Comparison of ENCODE assay signal across 19 mouse cellular contexts in genomic region chr6:129260940-129261339, GRCm38 (mm10). TPM values are rescaled to one million over a fixed set of nuclear protein-coding genes. Genes with fewer than 3 reads are reported as not detected.
A peak's percentile ranks its signal among the peaks of the same experiment; 100 is the strongest.
DNase-seq lines count a peak whose midpoint lies in the region; ATAC-seq lines count a peak whose summit lies in the region.
"Had no signal": no experiment of that assay in that cellular context is flagged by ENCODE, and none has a peak within 500 bp of the region (broad histone marks: within the 10 kb centered on the region; RNA-seq: fewer than 3 reads in every experiment).

No protein-coding gene starts in this region.

- WGBS in liver, embryonic 15.5 days (ENCODE audit: insufficient replicate concordance) = 36% methylated on average over 4 of the region's 4 CpGs

- H3K9me3 ChIP-seq in liver, embryonic 15.5 days (replicated peaks) = no peaks in the 10 kb centered on the region
- H3K9me3 ChIP-seq: forebrain, embryonic 10.5 days; heart, embryonic 13.5 days; hindbrain, embryonic 15.5 days had no signal

- peak; percentile 67 for DNase-seq in 416B (ENCODE audit: low read depth)
- peak; percentile 11 for DNase-seq in naive thymus-derived CD4-positive, alpha-beta T cell, adult 2 months (ENCODE audit: low read depth)
- no peak for DNase-seq in layer of hippocampus, postnatal 14 days (ENCODE audit: low spot score in 2 of 2)
- no peak for DNase-seq in kidney, postnatal 25 days
- DNase-seq: adrenal gland, postnatal 14 days; cerebellum, adult 18-20 months; cerebellum, adult 9-11 months; cerebellum, postnatal 36 days; gastrocnemius, adult 2 months; gastrocnemius, postnatal 25 days; heart, postnatal 36 days had no signal

- H3K4me1 ChIP-seq in liver, embryonic 15.5 days (replicated peaks) = peaks cover 9% of the 10 kb centered on the region
- H3K4me1 ChIP-seq: embryonic facial prominence, embryonic 10.5 days; forebrain, embryonic 10.5 days; heart, embryonic 13.5 days; hindbrain, embryonic 15.5 days had no signal

- H3K4me3 ChIP-seq in liver, embryonic 15.5 days (replicated peaks) = no peak overlapping the region
- H3K4me3 ChIP-seq: embryonic facial prominence, embryonic 10.5 days; forebrain, embryonic 10.5 days; gastrocnemius, adult 2 months; heart, embryonic 13.5 days; hindbrain, embryonic 15.5 days had no signal

- no peak overlapping the region for H3K4me2 ChIP-seq in liver, embryonic 15.5 days
- H3K4me2 ChIP-seq: heart, embryonic 13.5 days; hindbrain, embryonic 15.5 days had no signal

- no peaks in the 10 kb centered on the region for H3K27me3 ChIP-seq in liver, embryonic 15.5 days
- H3K27me3 ChIP-seq: heart, embryonic 13.5 days; hindbrain, embryonic 15.5 days had no signal

- peak; percentile 33 for ATAC-seq in common myeloid progenitor, adult 5-6 weeks (replicated peaks; ENCODE audit: low read depth, poor library complexity, severe bottlenecking)
- ATAC-seq in liver, embryonic 15.5 days (ENCODE audit: insufficient read depth) = peak; percentile 34; the same call in 1 of the 2 replicates
- ATAC-seq: forebrain, embryonic 14.5 days had no signal

- no peaks in the 10 kb centered on the region for H3K36me3 ChIP-seq in liver, embryonic 15.5 days (replicated peaks)
- H3K36me3 ChIP-seq: embryonic facial prominence, embryonic 10.5 days; forebrain, embryonic 10.5 days; heart, embryonic 13.5 days; hindbrain, embryonic 15.5 days had no signal

- no peak overlapping the region for H3K27ac ChIP-seq in liver, embryonic 15.5 days (replicated peaks)
- H3K27ac ChIP-seq: embryonic facial prominence, embryonic 10.5 days; forebrain, embryonic 10.5 days; gastrocnemius, adult 2 months; heart, embryonic 13.5 days; hindbrain, embryonic 15.5 days had no signal

- no peak overlapping the region for H3K9ac ChIP-seq in liver, embryonic 15.5 days
- H3K9ac ChIP-seq: heart, embryonic 13.5 days; hindbrain, embryonic 15.5 days had no signal

RNA-seq across cellular contexts. Expression of gene Cd69, which starts 14.3 kb away (rescaled TPM):
- 245 and 273 TPM in 2 replicates for total RNA-seq in common myeloid progenitor, adult 5-6 weeks (2017)
- 0.93 and 1.2 TPM in 2 replicates for polyA plus RNA-seq in liver, embryonic 15.5 days (2015; fragmentation: Nextera tagmentation; extraction: Ambion mirVana)
- total RNA-seq in layer of hippocampus, postnatal 14 days (2021) = not detected
- total RNA-seq: gastrocnemius, adult 2 months had no signal
- polyA plus RNA-seq: embryonic facial prominence, embryonic 10.5 days; forebrain, embryonic 14.5 days; heart, embryonic 13.5 days; heart, postnatal 0 days; hindbrain, embryonic 15.5 days had no signal

Comparison
In these comparisons a context has a peak if more than half of its experiments do, and no peak if none do; other contexts are left out.
1. DNase-seq: peak in 416B (single experiment) and naive thymus-derived CD4-positive, alpha-beta T cell, adult 2 months (single experiment); none in layer of hippocampus, postnatal 14 days (0 of 2) and kidney, postnatal 25 days (0 of 2).
2. RNA of gene Cd69, which starts 14.3 kb away (total RNA-seq): 245 to 273 TPM in common myeloid progenitor, adult 5-6 weeks; not detected in layer of hippocampus, postnatal 14 days; every median in the first group is over 100 times any median in the second.